Mouse (Mus musculus) cortical plate, adult 2 months (tissue): ENCODE measurements around the gene Wdcp. TPM values are rescaled to one million over a fixed set of nuclear protein-coding genes. Genes with fewer than 3 reads are reported as not detected.
A peak's percentile ranks its signal among the peaks of the same experiment; 100 is the strongest.

Experiments used
- H3K27ac ChIP-seq: fragments of 200-500 bp; 2 replicates; pipeline ENCODE4 v1.5.1; 2012; ENCODE audit warnings: low read length, control low read depth, inconsistent platforms; ENCODE audit not compliant: insufficient read depth
- H3K4me1 ChIP-seq: fragments of 200-500 bp; 2 replicates; pipeline ENCODE4 v1.6.1; 2011; ENCODE audit warnings: low read length; ENCODE audit not compliant: control insufficient read depth, insufficient read depth
- H3K4me3 ChIP-seq: fragments of 200-500 bp; 2 replicates; pipeline ENCODE4 v1.5.1; 2011; ENCODE audit warnings: mild to moderate bottlenecking, low read length, control low read depth; ENCODE audit not compliant: insufficient read depth
- CTCF ChIP-seq: fragments of 200-500 bp; IDR thresholded peaks from 2 replicates; pipeline ENCODE4 v1.5.1; 2011; ENCODE audit warnings: mild to moderate bottlenecking, control low read depth, low read length; ENCODE audit not compliant: insufficient read depth; ENCODE audit errors: extremely low read depth
- POLR2A ChIP-seq: fragments of 200-500 bp; IDR thresholded peaks from 2 replicates; pipeline ENCODE4 v1.6.1; 2011; ENCODE audit warnings: mild to moderate bottlenecking, low read length, control low read depth; ENCODE audit not compliant: insufficient read depth; ENCODE audit errors: extremely low read depth
- polyA plus RNA-seq: library from polyadenylated mRNA; depleted of rRNA; stranded (reverse); fragments of >200 nt; gene quantifications from 2 replicates; pipeline ENCODE4 v1.2.3, GENCODE M21; 2012

Wdcp gene
- polyA plus RNA-seq, 1 experiment: 12.1 TPM

GRCm38 (mm10) chr12:4836959-4837358 is 6.1 kb upstream of the Wdcp start:
- H3K4me3 ChIP-seq: no peak overlapping the region
- H3K4me1 ChIP-seq: no peaks in the 10 kb centered on the region
- TF ChIP-seq CTCF (no peak), POLR2A (no peak)
- H3K27ac ChIP-seq: no peak overlapping the region

GRCm38 (mm10) chr12:4840010-4840409 is 3.1 kb upstream of the Wdcp start:
- no peak for TF ChIP-seq CTCF
- TF ChIP-seq POLR2A: no peak
- H3K4me3 ChIP-seq: no peak overlapping the region
- no peak overlapping the region for H3K27ac ChIP-seq
- H3K4me1 ChIP-seq: no peaks in the 10 kb centered on the region

- TF ChIP-seq CTCF (no peak), POLR2A (no peak)
- H3K4me3 ChIP-seq: peak overlapping the region; percentile 50
- no peaks in the 10 kb centered on the region for H3K4me1 ChIP-seq
- H3K27ac ChIP-seq: no peak overlapping the region
These were observed 2.4 kb upstream of the Wdcp start for GRCm38 (mm10) chr12:4840741-4841140.

- Histone ChIP-seq H3K4me3 (peak within 1 kb of the TSS; percentile 50), H3K27ac (no peak within 1 kb of the TSS), H3K4me1 (no peaks in the 10 kb centered on the region)
- no peak for TF ChIP-seq CTCF
- TF ChIP-seq POLR2A: no peak
These were observed 1.7 kb upstream of the Wdcp start, which contains the start of gene Fkbp1b for GRCm38 (mm10) chr12:4841392-4841887. Fkbp1b (minus strand) TSS chr12:4841591.

GRCm38 (mm10) chr12:4842456-4842855 is 647 bp upstream of the Wdcp start:
- Histone ChIP-seq H3K4me1 (no peaks in the 10 kb centered on the region), H3K4me3 (no peak overlapping the region; the same call in 1 of the 2 replicates), H3K27ac (no peak overlapping the region)
- TF ChIP-seq POLR2A: no peak
- no peak for TF ChIP-seq CTCF

GRCm38 (mm10) chr12:4843741-4844140 is 638 bp downstream of the Wdcp start:
- TF ChIP-seq POLR2A: no peak
- no peak for TF ChIP-seq CTCF
- Histone ChIP-seq H3K4me3 (peak overlapping the region; percentile 89), H3K4me1 (no peaks in the 10 kb centered on the region), H3K27ac (no peak overlapping the region)

- H3K4me1 ChIP-seq: no peaks in the 10 kb centered on the region
- no peak overlapping the region for H3K27ac ChIP-seq
- no peak overlapping the region for H3K4me3 ChIP-seq
- TF ChIP-seq CTCF: no peak
- TF ChIP-seq POLR2A: no peak
These were observed 13.1 kb downstream of the Wdcp start for GRCm38 (mm10) chr12:4856160-4856559.

GRCm38 (mm10) chr12:4856834-4857233 is 13.7 kb downstream of the Wdcp start:
- Histone ChIP-seq H3K4me1 (no peaks in the 10 kb centered on the region), H3K4me3 (no peak overlapping the region), H3K27ac (no peak overlapping the region)
- no peak for TF ChIP-seq POLR2A
- TF ChIP-seq CTCF: no peak

- H3K4me1 ChIP-seq: peaks cover 3% of the 10 kb centered on the region
- no peak overlapping the region for H3K27ac ChIP-seq
- TF ChIP-seq CTCF: no peak
- TF ChIP-seq POLR2A: no peak
- no peak overlapping the region for H3K4me3 ChIP-seq
These were observed 16.3 kb downstream of the Wdcp start for GRCm38 (mm10) chr12:4859241-4859914.

- Histone ChIP-seq H3K4me3 (no peak overlapping the region), H3K4me1 (peaks cover 3% of the 10 kb centered on the region), H3K27ac (no peak overlapping the region)
- TF ChIP-seq CTCF (no peak), POLR2A (no peak)
These were observed 19.6 kb downstream of the Wdcp start for GRCm38 (mm10) chr12:4862672-4863071.
